Mouse (Mus musculus): Measurements from ENCODE around the gene Ddx23. TPM values are rescaled to one million over a fixed set of nuclear protein-coding genes. Genes with fewer than 3 reads are reported as not detected.

Gene Ddx23
- 129 to 153 TPM (median 138 TPM) in 4 replicates for total RNA-seq (2023)

DNA sequence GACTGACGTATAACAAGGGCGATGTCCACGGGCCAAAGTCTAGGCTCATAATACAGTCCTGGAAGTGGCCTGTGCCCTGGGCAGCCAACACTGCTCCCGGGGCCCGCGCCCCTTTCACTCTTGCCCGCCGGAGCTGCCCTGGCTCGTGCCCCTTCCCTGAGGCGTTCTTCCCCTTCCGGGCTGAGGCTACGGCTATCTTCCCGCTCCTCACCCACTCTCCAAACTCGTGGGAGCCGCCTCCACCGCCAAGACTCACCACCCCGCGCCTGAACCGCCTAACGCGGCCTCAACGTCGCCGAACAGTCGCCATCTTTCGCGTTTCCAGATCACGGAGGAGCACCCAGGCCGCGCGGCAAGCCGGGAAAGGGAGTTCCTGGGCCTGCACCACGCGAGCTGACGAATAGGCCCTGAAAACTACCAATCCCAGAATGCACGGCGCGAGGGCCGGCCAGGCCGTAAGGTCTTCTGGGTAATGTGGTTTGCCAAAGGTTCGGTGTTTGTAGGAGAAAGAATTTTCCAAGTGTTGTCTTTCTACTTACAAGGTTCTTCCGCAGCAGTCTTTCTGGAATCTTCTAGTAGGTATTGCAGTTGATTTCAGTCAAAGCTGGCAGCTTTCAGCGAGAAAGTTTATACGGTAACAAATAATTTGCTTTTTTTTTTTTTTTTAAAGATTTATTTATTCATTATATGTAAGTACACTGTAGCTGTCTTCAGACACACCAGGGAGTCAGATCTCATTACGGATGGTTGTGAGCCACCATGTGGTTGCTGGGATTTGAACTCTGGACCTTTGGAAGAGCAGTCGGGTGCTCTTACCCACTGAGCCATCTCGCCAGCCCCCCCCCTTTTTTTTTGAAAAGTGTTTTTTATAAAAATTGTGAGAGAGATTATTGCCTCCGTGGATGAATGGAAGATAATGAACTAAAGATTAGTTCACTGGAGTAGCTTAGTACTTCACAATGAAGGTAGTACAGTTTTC is at the start of gene Ddx23:
TSS of gene Ddx23 (minus strand) at position 328 of the 979 bp plus-strand sequence.

DNA sequence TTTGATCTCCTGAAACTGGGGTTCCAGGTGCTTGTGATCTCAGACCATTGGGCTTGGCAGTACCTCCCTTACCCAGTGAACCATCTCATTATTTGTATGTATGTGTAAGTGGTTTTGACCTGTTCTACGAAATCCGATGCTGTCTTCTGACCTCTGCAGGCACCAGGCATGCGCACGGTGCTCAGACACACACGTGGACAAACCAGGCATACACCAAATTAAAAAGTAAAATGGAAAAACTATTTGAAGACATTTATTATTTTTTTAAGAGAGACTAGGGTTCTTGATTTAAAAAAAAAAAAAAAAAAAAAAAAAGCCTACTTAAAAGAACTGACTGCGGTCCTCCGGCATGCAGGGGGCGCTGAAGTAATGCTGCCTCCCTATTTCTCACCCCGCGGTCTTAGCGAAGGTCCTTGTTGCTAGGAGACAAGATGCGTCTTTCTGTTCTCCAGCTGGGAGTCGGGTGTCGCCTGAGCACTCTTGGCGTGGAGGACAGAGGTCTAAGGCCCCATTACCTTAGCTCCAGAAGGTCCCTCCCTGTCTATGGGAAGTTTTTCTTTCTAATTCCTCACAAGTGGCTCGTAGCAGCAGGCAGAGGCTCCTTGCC is 45.2 kb upstream of the Ddx23 start, which contains the start of gene Ccdc65:
TSS of gene Ccdc65 (plus strand) at position 442 of the 607 bp plus-strand sequence.

DNA sequence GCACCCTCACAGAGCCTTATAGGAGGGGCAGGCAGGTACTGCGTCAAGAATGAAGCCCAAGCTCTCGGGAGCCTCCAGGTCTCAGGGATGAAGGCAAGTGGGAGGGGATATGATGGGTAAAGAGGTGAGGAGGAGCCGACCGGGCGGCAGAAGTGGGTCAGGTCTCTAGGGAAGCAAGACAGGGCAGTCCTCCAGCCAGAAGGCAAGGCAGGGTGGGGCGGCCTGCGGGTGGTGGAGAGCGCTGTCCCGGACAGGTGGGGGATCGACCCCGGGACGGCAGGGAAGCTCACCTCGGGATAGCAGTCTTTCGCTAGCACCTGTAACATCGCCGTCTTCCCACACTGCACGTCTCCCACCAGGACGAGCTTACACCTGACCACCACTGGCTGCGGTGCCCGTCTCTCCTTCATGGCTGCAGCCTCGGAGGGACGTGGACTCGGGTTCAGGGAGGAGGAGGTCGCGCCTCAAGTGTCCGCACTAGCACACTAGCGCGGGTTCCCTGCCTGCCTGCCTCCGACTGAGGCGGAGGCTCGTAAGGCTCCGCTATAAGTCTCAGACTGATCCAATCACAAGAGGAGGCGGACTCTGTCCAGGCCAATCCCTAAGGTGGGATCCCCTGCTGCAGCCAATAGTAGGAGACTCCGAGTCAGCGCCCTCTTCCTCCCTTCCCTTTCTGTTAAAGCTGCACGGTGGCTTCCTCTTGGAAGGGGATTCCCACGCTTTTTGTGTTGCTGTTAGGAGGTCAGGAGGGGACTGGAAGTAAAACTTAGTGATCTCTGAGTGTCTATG is 14.4 kb upstream of the Ddx23 start, which contains the start of gene Rnd1:
TSS of gene Rnd1 (minus strand) at position 522 of the 789 bp plus-strand sequence.

DNA sequence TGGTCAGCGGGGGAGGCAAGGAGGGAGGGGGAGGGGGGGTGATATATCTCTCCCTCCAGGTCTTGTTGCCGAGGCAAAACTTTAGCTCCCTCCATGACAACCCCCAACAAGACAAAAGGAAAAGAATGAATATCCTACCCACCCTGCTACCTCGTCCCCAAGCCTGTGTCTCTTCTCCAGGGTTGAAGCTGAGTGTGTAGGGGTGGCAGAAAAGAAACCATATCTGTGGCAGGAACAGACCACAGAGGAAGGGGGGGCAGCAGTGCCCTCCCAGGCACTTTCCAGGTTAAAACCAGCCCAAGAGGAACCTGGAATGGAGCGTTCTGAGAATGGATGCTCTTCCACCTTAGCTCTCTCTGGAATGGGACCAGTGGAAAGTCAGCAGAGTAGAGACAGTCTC is 32.2 kb downstream of the Ddx23 start, which contains the start of gene Cacnb3:
TSS of gene Cacnb3 (plus strand) at position 301 of the 400 bp plus-strand sequence.

DNA sequence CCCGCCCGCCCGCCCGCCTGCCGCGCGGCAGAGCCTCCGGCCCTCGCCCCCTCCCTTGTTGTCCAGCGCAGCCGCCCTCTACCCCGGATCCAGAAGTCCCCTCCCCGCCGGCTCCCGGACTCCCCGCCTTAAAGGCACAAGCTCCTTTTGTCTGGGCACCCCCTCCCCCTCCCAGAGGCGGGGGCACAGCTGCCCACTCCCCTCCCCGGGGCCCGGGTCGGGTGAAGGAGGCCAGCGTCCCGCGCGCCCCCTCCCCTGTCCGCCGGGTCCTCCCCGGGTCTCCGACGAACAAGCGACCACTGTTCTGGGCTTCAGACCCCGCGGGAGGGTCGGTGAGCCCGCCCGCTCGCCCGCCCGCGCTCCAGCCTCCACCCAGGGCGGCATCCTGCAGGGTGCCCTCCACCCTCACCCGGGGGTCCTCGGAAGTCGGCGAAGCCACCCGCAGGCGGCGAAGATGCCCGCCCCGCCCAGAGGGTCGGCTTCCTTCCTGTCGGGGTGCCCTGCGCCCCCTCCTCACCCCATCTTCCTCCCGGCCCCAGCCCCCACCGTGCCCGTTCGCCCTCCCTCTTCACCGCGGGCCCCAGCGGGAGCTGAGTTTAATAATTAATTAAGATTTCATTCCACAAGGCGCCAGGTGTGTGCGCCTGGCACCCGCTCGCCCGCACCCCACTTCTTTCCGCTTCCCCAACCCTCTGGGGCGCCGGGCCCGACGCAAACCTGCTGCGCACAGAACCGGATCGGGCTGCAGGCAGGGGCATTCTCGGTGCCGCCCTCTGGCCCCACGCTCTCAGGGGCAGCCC is 53.2 kb downstream of the Ddx23 start, which contains the start of gene Adcy6:
TSS of gene Adcy6 (minus strand) at position 746 of the 800 bp plus-strand sequence.

Other genes with a start within 250 kb of the Ddx23 start
- not detected in 4 replicates for gene Olfr282, start 231.7 kb downstream of the Ddx23 start, total RNA-seq (2023)
- gene Olfr281, start 210.3 kb downstream of the Ddx23 start, total RNA-seq (2023) = not detected in 4 replicates
- gene OR5BS1P, start 193.0 kb downstream of the Ddx23 start, total RNA-seq (2023) = not detected in 4 replicates
- not detected in 4 replicates for gene Lalba, start 180.2 kb downstream of the Ddx23 start, total RNA-seq (2023)
- not detected in 4 replicates for gene Olfr279, start 170.5 kb downstream of the Ddx23 start, total RNA-seq (2023)
- gene Kansl2, start 128.6 kb downstream of the Ddx23 start, total RNA-seq (2023) = 66.9 to 79.3 TPM (median 72.8 TPM) in 4 replicates
- gene Ccnt1, start 92.0 kb downstream of the Ddx23 start, total RNA-seq (2023) = 168 to 178 TPM (median 175 TPM) in 4 replicates
- not detected in 4 replicates for gene 4930415O20Rik, start 91.9 kb downstream of the Ddx23 start, total RNA-seq (2023)
- gene Adcy6, start 52.8 kb downstream of the Ddx23 start, total RNA-seq (2023) = 0.88 to 3.3 TPM (median 1.6 TPM) in 4 replicates
- not detected in 4 replicates for gene Cacnb3, start 32.1 kb downstream of the Ddx23 start, total RNA-seq (2023)
- gene Rnd1, start 14.6 kb upstream of the Ddx23 start, total RNA-seq (2023) = 0.37 TPM in 1 of 4 replicates, not detected in the others
- not detected in 4 replicates for gene Ccdc65, start 45.3 kb upstream of the Ddx23 start, total RNA-seq (2023)
- 11.9 to 19.8 TPM (median 16.6 TPM) in 4 replicates for gene Fkbp11, start 65.3 kb upstream of the Ddx23 start, total RNA-seq (2023)
- gene Arf3, start 100.3 kb upstream of the Ddx23 start, total RNA-seq (2023) = 73.5 to 82.7 TPM (median 76.8 TPM) in 4 replicates
- 1.2 to 1.7 TPM (median 1.2 TPM) in 4 replicates for gene Wnt10b, start 115.3 kb upstream of the Ddx23 start, total RNA-seq (2023)
- not detected in 4 replicates for gene Wnt1, start 127.0 kb upstream of the Ddx23 start, total RNA-seq (2023)
- gene Ddn, start 146.6 kb upstream of the Ddx23 start, total RNA-seq (2023) = 0.30 to 0.75 TPM (median 0.51 TPM) in 4 replicates
- gene Prkag1, start 168.6 kb upstream of the Ddx23 start, total RNA-seq (2023) = 76.4 to 85.2 TPM (median 81.4 TPM) in 4 replicates
- 186 to 196 TPM (median 194 TPM) in 4 replicates for gene Kmt2d, start 208.3 kb upstream of the Ddx23 start, total RNA-seq (2023)
- 14.3 to 22.0 TPM (median 18.0 TPM) in 4 replicates for gene Rhebl1, start 231.6 kb upstream of the Ddx23 start, total RNA-seq (2023)
- not detected in 4 replicates for gene Dhh, start 235.6 kb upstream of the Ddx23 start, total RNA-seq (2023)

Measured in B cell, adult 62 days (primary cell).